Mouse (Mus musculus) liver, postnatal 0 days (tissue): Measurements from ENCODE around the gene Synpo2l. TPM values are rescaled to one million over a fixed set of nuclear protein-coding genes. Genes with fewer than 3 reads are reported as not detected.

Source experiments
- ATAC-seq: fragments of 200-750 bp; cut with Nextera tagmentation; 2 replicates; pipeline ENCODE4 v1.8.0; 2017; ENCODE audit warnings: mild to moderate bottlenecking, moderate library complexity
- DNase-seq: peaks from one replicate; pipeline ENCODE4 v3.0.0-alpha.2; 2016
- H3K27ac ChIP-seq: fragments of 300-500 bp; sonication (generic); 2 replicates; pipeline ENCODE4 v1.5.1; 2014; ENCODE audit warnings: antibody characterized with exemption, moderate library complexity, mild to moderate bottlenecking, low read depth
- H3K27me3 ChIP-seq: fragments of 300-500 bp; sonication (generic); 2 replicates; pipeline ENCODE4 v1.6.1; 2014; ENCODE audit warnings: low read length, control low read depth, mixed read lengths; ENCODE audit not compliant: insufficient read depth
- H3K36me3 ChIP-seq: fragments of 300-500 bp; sonication (generic); replicated peaks from 2 replicates; pipeline ENCODE4 v1.6.1; 2014; ENCODE audit warnings: mild to moderate bottlenecking, control low read depth, low read length, moderate library complexity, mixed read lengths; ENCODE audit not compliant: insufficient read depth
- H3K4me1 ChIP-seq: fragments of 300-500 bp; sonication (generic); 2 replicates; pipeline ENCODE4 v1.6.1; 2014; ENCODE audit warnings: antibody characterized with exemption, mild to moderate bottlenecking, control low read depth; ENCODE audit not compliant: insufficient read depth
- H3K4me2 ChIP-seq: fragments of 300-500 bp; sonication (generic); 2 replicates; pipeline ENCODE4 v1.6.1; 2014; ENCODE audit warnings: low read depth, mild to moderate bottlenecking, low read length, moderate library complexity, mixed read lengths
- H3K4me3 ChIP-seq: fragments of 300-500 bp; sonication (generic); 2 replicates; pipeline ENCODE4 v1.5.1; 2014; ENCODE audit warnings: low read depth, low read length
- H3K9ac ChIP-seq: fragments of 300-500 bp; sonication (generic); replicated peaks from 2 replicates; pipeline ENCODE4 v1.6.1; 2014; ENCODE audit warnings: mild to moderate bottlenecking, moderate library complexity
- H3K9me3 ChIP-seq: fragments of 300-500 bp; sonication (generic); 2 replicates; pipeline ENCODE4 v1.6.1; 2016; ENCODE audit warnings: mild to moderate bottlenecking, control low read depth, low read length, mixed read lengths
- CTCF ChIP-seq: sonication (generic); IDR thresholded peaks from 2 replicates; pipeline ENCODE4 v1.5.1; 2016; ENCODE audit warnings: antibody characterized with exemption, low read depth
- EP300 ChIP-seq: IDR thresholded peaks from 2 replicates; pipeline ENCODE4 v1.6.1; 2016; ENCODE audit warnings: antibody characterized with exemption, low read depth, mild to moderate bottlenecking
- WGBS: fragments of 180-500 bp; shearing (Covaris S2); extraction: QIAGEN DNeasy Blood & Tissue Kit; methylation state at CpG from one replicate; pipeline ENCODE4 v1.1.7; 2014; ENCODE audit not compliant: insufficient replicate concordance; 5-methylcytosine and 5-hydroxymethylcytosine counted together
- microRNA-seq: library from miRNA; unstranded; fragments of <30 nt; microRNA quantifications from one replicate; pipeline ENCODE4, GENCODE M21; 2016
- polyA plus RNA-seq: library from polyadenylated mRNA; unstranded; fragments of >200 nt; fragmentation: Nextera tagmentation; extraction: Ambion mirVana; gene quantifications from 2 replicates; pipeline ENCODE4 v1.2.1, GENCODE M21; 2015

Gene Synpo2l
- polyA plus RNA-seq, 1 experiment from 2014 or later, result 0.05 TPM

DNA sequence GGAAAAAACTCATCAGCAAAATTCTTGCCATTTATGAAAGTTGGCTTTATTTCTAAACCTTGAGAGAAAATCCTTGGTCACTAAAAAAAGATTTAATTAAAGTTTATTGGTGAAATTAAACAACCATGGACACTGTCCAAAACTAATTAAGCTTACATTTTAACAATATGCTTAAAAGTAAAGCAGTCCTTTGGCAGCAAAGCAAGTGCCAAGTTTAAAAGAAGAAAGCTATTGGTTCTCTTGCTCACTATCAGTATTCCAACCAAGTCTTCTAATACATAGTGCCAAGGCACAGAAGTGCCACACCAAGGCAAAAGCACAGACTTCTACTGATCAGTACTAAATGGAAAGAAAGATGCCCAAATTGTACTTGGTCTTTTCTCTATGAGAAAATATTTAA is 49.0 kb downstream of the Synpo2l start:
- H3K36me3 ChIP-seq, result no peaks in the 10 kb centered on the region
- H3K9me3 ChIP-seq, result no peaks in the 10 kb centered on the region
- no peak overlapping the region for H3K4me2 ChIP-seq
- peaks cover 8% of the 10 kb centered on the region; the same call in 1 of the 2 replicates for H3K4me1 ChIP-seq
- no peaks in the 10 kb centered on the region for H3K27me3 ChIP-seq
- TF ChIP-seq CTCF (no peak), EP300 (no peak)
- ATAC-seq (no peak), DNase-seq (no peak)
- no peak overlapping the region for H3K4me3 ChIP-seq
- no peak overlapping the region for H3K9ac ChIP-seq
- H3K27ac ChIP-seq, result no peak overlapping the region

DNA sequence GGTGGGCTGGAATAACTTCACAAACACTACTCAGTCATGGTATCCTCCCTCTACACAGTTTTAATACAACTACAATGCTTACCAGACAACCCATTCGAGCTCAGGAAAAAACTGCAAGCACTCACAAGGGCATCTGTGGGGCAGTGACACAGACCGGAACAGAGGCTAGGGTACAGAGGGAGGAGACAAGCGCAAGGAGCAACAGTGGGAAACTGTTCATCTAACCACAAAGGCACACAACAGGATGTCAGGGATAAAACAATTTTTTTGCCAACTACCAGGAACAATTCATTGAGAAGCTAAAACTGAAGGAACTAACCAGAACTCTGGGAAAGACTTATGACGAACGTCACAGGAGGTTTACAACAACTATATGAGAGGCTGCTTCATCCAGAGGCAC is 49.9 kb downstream of the Synpo2l start:
- no peak for DNase-seq
- Histone ChIP-seq H3K9ac (no peak overlapping the region), H3K27ac (peak overlapping the region; percentile 46; the same call in 1 of the 2 replicates), H3K27me3 (no peaks in the 10 kb centered on the region), H3K4me2 (peak overlapping the region; percentile 7; the same call in 1 of the 2 replicates), H3K36me3 (no peaks in the 10 kb centered on the region), H3K4me3 (no peak overlapping the region), H3K9me3 (no peaks in the 10 kb centered on the region), H3K4me1 (peaks cover 8% of the 10 kb centered on the region; the same call in 1 of the 2 replicates)
- no peak for TF ChIP-seq EP300
- no peak for TF ChIP-seq CTCF
- 31% methylated on average over 5 of the region's 5 CpGs for WGBS
- peak; percentile 49 for ATAC-seq

DNA sequence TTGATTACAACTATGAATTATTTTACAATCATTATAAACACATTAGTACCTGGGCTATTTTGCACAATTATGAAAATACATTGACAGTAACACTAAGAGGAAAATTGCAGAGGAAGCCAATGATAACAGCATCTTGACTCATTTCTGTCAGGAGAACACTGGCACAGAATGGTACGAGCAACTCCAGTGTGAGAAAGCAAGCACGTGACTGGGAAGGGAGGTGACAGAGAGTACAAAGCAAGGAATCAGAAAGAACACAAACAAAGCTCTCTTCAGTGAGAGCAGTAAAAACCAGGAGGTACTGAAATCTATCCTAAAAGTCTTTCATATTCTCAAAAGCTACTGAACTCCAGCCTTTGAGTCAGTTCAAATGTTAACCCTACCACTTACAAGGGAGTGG is 51.7 kb downstream of the Synpo2l start:
- ATAC-seq (no peak), DNase-seq (no peak)
- no peak overlapping the region for H3K27ac ChIP-seq
- no peaks in the 10 kb centered on the region for H3K27me3 ChIP-seq
- H3K4me2 ChIP-seq, result no peak overlapping the region
- H3K9me3 ChIP-seq, result no peaks in the 10 kb centered on the region
- no peak overlapping the region for H3K9ac ChIP-seq
- 35% methylated on average over 2 of the region's 2 CpGs for WGBS
- H3K4me1 ChIP-seq, result peaks cover 8% of the 10 kb centered on the region; the same call in 1 of the 2 replicates
- H3K36me3 ChIP-seq, result no peaks in the 10 kb centered on the region
- no peak overlapping the region for H3K4me3 ChIP-seq
- TF ChIP-seq CTCF, result no peak
- no peak for TF ChIP-seq EP300

DNA sequence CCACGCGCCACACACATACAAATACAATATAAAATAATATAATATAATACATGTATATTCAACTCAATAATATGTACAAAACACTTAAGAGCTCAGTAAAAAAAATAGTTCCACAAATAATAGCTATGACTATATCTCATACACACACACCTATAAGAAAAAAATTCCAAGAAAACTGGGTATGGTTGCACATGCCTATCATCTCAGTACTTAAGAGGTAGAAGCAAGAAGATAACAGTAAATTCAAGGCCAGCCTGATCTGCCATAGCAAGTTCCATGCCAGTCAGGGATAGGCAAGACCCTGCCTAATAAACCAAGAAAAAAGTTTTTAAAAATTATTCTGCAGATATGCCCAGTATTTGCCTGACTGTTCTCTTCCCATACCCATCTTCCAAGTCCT is 53.1 kb downstream of the Synpo2l start:
- no peaks in the 10 kb centered on the region for H3K9me3 ChIP-seq
- H3K9ac ChIP-seq, result no peak overlapping the region
- no peak for DNase-seq
- H3K27me3 ChIP-seq, result no peaks in the 10 kb centered on the region
- no peak for TF ChIP-seq CTCF
- TF ChIP-seq EP300, result no peak
- no peaks in the 10 kb centered on the region for H3K36me3 ChIP-seq
- WGBS, result 91% methylated on average over 2 of the region's 2 CpGs
- H3K4me3 ChIP-seq, result no peak overlapping the region
- no peak overlapping the region for H3K4me2 ChIP-seq
- ATAC-seq, result no peak
- H3K4me1 ChIP-seq, result peaks cover 8% of the 10 kb centered on the region; the same call in 1 of the 2 replicates
- no peak overlapping the region for H3K27ac ChIP-seq

DNA sequence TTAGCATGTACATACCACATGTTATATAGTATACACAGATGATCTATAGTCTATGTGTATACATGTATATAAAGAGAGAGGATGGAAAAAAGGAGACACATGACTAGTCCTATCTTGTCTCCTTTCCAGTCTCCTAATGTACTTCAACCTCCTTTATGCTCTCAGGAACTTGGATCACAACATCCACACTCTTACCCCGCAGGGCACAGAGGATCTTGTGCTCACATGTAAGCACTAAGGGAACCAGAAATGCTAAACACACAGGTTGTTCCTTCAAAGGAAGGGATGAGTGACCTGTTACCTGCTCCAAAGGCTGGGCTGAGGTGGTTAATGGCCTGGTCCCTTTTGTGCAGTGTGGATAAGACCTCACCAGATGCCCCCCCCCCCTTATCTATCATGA is 55.3 kb downstream of the Synpo2l start:
- 90% methylated on average over 1 of the region's 1 CpGs for WGBS
- H3K9ac ChIP-seq, result no peak overlapping the region
- no peaks in the 10 kb centered on the region for H3K36me3 ChIP-seq
- H3K9me3 ChIP-seq, result no peaks in the 10 kb centered on the region
- no peaks in the 10 kb centered on the region for H3K27me3 ChIP-seq
- H3K4me2 ChIP-seq, result no peak overlapping the region
- no peak overlapping the region for H3K27ac ChIP-seq
- ATAC-seq (no peak), DNase-seq (no peak)
- H3K4me1 ChIP-seq, result 0 out of 2 replicates have a peak, but pooled peaks cover 2% of the 10 kb centered on the region
- no peak overlapping the region for H3K4me3 ChIP-seq
- no peak for TF ChIP-seq EP300
- TF ChIP-seq CTCF, result no peak

DNA sequence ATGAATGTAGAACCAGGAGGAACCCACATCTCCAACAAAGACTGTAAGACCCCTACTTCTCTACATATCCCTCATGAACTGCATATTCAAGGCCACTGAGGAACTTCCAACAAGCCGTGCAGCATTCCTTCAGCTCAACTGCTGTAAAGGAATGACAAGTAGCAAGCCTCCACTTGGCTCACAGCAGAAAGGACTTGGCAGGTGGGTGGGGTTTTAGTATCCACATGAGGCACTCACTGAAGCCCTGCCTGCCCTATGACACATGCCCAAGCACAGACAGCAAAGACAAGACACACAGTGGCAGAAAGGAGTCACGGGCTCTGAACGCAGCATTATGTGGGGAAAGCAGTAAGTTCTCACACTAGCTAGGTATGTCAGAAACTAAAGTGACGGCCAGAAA is 58.0 kb downstream of the Synpo2l start:
- no peak overlapping the region for H3K9ac ChIP-seq
- no peak for TF ChIP-seq CTCF
- TF ChIP-seq EP300, result no peak
- no peaks in the 10 kb centered on the region for H3K36me3 ChIP-seq
- no peaks in the 10 kb centered on the region for H3K27me3 ChIP-seq
- H3K9me3 ChIP-seq, result no peaks in the 10 kb centered on the region
- H3K27ac ChIP-seq, result no peak overlapping the region
- no peak overlapping the region for H3K4me3 ChIP-seq
- 90% methylated on average over 4 of the region's 4 CpGs for WGBS
- 0 out of 2 replicates have a peak, but pooled peaks cover 5% of the 10 kb centered on the region for H3K4me1 ChIP-seq
- no peak for ATAC-seq
- H3K4me2 ChIP-seq, result no peak overlapping the region
- DNase-seq, result no peak

DNA sequence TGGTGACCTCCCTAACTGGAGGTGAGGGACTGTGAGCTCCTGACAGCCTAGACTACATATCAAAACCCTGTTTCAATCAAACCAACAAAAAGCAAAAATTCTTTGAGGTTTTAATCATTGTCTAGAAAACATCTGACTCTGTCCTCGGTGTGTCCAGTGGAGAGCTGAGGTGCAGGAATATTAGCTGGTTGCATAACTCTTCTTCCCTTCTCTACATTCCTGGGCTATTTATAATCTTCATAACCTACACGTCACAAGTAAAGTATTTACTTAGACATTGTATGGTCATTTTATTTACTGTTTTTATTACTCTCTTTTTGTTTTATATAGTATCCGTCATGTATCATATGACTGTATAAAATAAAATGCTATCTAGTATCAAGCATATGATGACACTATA is 58.6 kb downstream of the Synpo2l start:
- ATAC-seq (no peak), DNase-seq (no peak)
- 69% methylated on average over 3 of the region's 3 CpGs for WGBS
- Histone ChIP-seq H3K9me3 (no peaks in the 10 kb centered on the region), H3K4me1 (0 out of 2 replicates have a peak, but pooled peaks cover 5% of the 10 kb centered on the region), H3K4me2 (no peak overlapping the region), H3K36me3 (no peaks in the 10 kb centered on the region), H3K4me3 (no peak overlapping the region), H3K27ac (no peak overlapping the region), H3K9ac (no peak overlapping the region), H3K27me3 (no peaks in the 10 kb centered on the region)
- TF ChIP-seq CTCF, result no peak
- no peak for TF ChIP-seq EP300

Small RNA genes within 50 kb of the gene (microRNA-seq; reads per million reads assigned to microRNA genes)
- gene Mir6946, result 4.1 reads per million, percentile 3 among the genes with 10 or more reads in this experiment

Other genes starting within 250 kb of the Synpo2l start
- gene Cfap70, start 216.1 kb downstream of the Synpo2l start, polyA plus RNA-seq, result 0.11 TPM in 1 of 2 replicates, not detected in the other
- gene Anxa7, start 188.2 kb downstream of the Synpo2l start, polyA plus RNA-seq, result 26.1 and 29.2 TPM in 2 replicates
- gene Mss51, start 171.5 kb downstream of the Synpo2l start, polyA plus RNA-seq, result 0.40 and 0.41 TPM in 2 replicates
- gene Ppp3cb, start 121.8 kb downstream of the Synpo2l start, polyA plus RNA-seq, result 13.6 and 14.9 TPM in 2 replicates
- gene Usp54, start 27.3 kb downstream of the Synpo2l start, polyA plus RNA-seq, result 0.44 and 0.58 TPM in 2 replicates
- gene Myoz1, start 11.8 kb downstream of the Synpo2l start, polyA plus RNA-seq, result 0.41 and 8.8 TPM in 2 replicates
- 30.8 and 31.3 TPM in 2 replicates for gene Sec24c, start 6.0 kb upstream of the Synpo2l start, polyA plus RNA-seq
- gene Fut11, start 26.6 kb upstream of the Synpo2l start, polyA plus RNA-seq, result 4.4 and 5.1 TPM in 2 replicates
- 88.5 and 91.7 TPM in 2 replicates for gene Chchd1, start 34.7 kb upstream of the Synpo2l start, polyA plus RNA-seq
- gene Zswim8, start 39.2 kb upstream of the Synpo2l start, polyA plus RNA-seq, result 5.3 and 6.4 TPM in 2 replicates
- gene Ndst2, start 66.2 kb upstream of the Synpo2l start, polyA plus RNA-seq, result 11.7 and 12.6 TPM in 2 replicates
- 6.6 and 7.2 TPM in 2 replicates for gene Camk2g, start 125.7 kb upstream of the Synpo2l start, polyA plus RNA-seq
- 0.83 and 0.84 TPM in 2 replicates for gene Plau, start 168.3 kb upstream of the Synpo2l start, polyA plus RNA-seq